Mouse (Mus musculus): ENCODE results near the gene Dph3. TPM values are rescaled to one million over a fixed set of nuclear protein-coding genes. Genes with fewer than 3 reads are reported as not detected.
"Not testable (repeated sequence)": the region's sequence is repeated elsewhere in the genome, so short reads cannot be mapped to it uniquely, and the experiment has no call there.

The Dph3 gene
- polyA plus RNA-seq, 1 experiment from 2014 or later, result 88.2 TPM

- H3K36me3 ChIP-seq, result peaks cover 79% of the 10 kb centered on the region
- 89% methylated on average over 3 of the region's 3 CpGs for WGBS
- no peak overlapping the region for H3K9ac ChIP-seq
Observed at GRCm38 (mm10) chr14:32098951-32099350, 13.4 kb upstream of the Dph3 start.

GRCm38 (mm10) chr14:32097691-32098090, 12.2 kb upstream of the Dph3 start:
- H3K27ac ChIP-seq, result no peak overlapping the region
- no peaks in the 10 kb centered on the region for H3K27me3 ChIP-seq
- H3K9ac ChIP-seq, result no peak overlapping the region
- no peak overlapping the region for H3K4me2 ChIP-seq (replicated peaks)
- H3K4me3 ChIP-seq, result no peak overlapping the region
- peaks cover 84% of the 10 kb centered on the region for H3K36me3 ChIP-seq
- H3K9me3 ChIP-seq, result no peaks in the 10 kb centered on the region
- no peaks in the 10 kb centered on the region for H3K4me1 ChIP-seq
- 91% methylated on average over 7 of the region's 7 CpGs for WGBS
- ATAC-seq (ENCODE audit: low FRiP score, low read depth), result no peak

More at GRCm38 (mm10) chr14:32098951-32099350, 13.4 kb upstream of the Dph3 start:
- no peak overlapping the region for H3K4me2 ChIP-seq (replicated peaks)
- no peaks in the 10 kb centered on the region for H3K4me1 ChIP-seq
- no peak overlapping the region for H3K27ac ChIP-seq
- H3K9me3 ChIP-seq, result no peaks in the 10 kb centered on the region
- H3K4me3 ChIP-seq, result no peak overlapping the region
- no peak for ATAC-seq (ENCODE audit: low FRiP score, low read depth)
- H3K27me3 ChIP-seq, result no peaks in the 10 kb centered on the region

- Histone ChIP-seq H3K9ac (no peak overlapping the region), H3K27ac (no peak overlapping the region), H3K36me3 (peaks cover 83% of the 10 kb centered on the region), H3K27me3 (no peaks in the 10 kb centered on the region), H3K9me3 (no peaks in the 10 kb centered on the region), H3K4me1 (no peaks in the 10 kb centered on the region), H3K4me2 (replicated peaks) (no peak overlapping the region), H3K4me3 (no peak overlapping the region)
- 61% methylated on average over 5 of the region's 5 CpGs for WGBS
- ATAC-seq (ENCODE audit: low FRiP score, low read depth), result no peak
Observed at GRCm38 (mm10) chr14:32096740-32097139, 11.2 kb upstream of the Dph3 start.

GRCm38 (mm10) chr14:32095646-32096045, 10.1 kb upstream of the Dph3 start:
- H3K4me2 ChIP-seq (replicated peaks), result no peak overlapping the region
- no peak overlapping the region for H3K9ac ChIP-seq
- WGBS, result 82% methylated on average over 5 of the region's 5 CpGs
- no peak overlapping the region for H3K27ac ChIP-seq
- no peaks in the 10 kb centered on the region for H3K9me3 ChIP-seq
- H3K27me3 ChIP-seq, result no peaks in the 10 kb centered on the region
- peaks cover 80% of the 10 kb centered on the region for H3K36me3 ChIP-seq
- peaks cover 11% of the 10 kb centered on the region; the same call in 1 of the 2 replicates for H3K4me1 ChIP-seq
- ATAC-seq (ENCODE audit: low FRiP score, low read depth), result no peak
- H3K4me3 ChIP-seq, result no peak overlapping the region

GRCm38 (mm10) chr14:32093500-32094117, 8.1 kb upstream of the Dph3 start:
- ATAC-seq (ENCODE audit: low FRiP score, low read depth), result no peak
- peaks cover 59% of the 10 kb centered on the region for H3K36me3 ChIP-seq

GRCm38 (mm10) chr14:32093018-32093417, 7.5 kb upstream of the Dph3 start:
- Histone ChIP-seq H3K9ac (no peak overlapping the region), H3K4me1 (peaks cover 16% of the 10 kb centered on the region; the same call in 1 of the 2 replicates), H3K27ac (no peak overlapping the region), H3K4me3 (no peak overlapping the region), H3K9me3 (no peaks in the 10 kb centered on the region), H3K4me2 (replicated peaks) (no peak overlapping the region), H3K36me3 (peaks cover 53% of the 10 kb centered on the region), H3K27me3 (no peaks in the 10 kb centered on the region)
- 61% methylated on average over 1 of the region's 1 CpGs for WGBS
- no peak for ATAC-seq (ENCODE audit: low FRiP score, low read depth)

More at GRCm38 (mm10) chr14:32093500-32094117, 8.1 kb upstream of the Dph3 start:
- Histone ChIP-seq H3K27ac (no peak overlapping the region), H3K4me1 (peaks cover 16% of the 10 kb centered on the region; the same call in 1 of the 2 replicates), H3K9me3 (no peaks in the 10 kb centered on the region), H3K27me3 (no peaks in the 10 kb centered on the region), H3K9ac (no peak overlapping the region), H3K4me3 (no peak overlapping the region), H3K4me2 (replicated peaks) (no peak overlapping the region)
- 85% methylated on average over 11 of the region's 11 CpGs for WGBS

- H3K36me3 ChIP-seq, result peaks cover 41% of the 10 kb centered on the region
- no peak overlapping the region for H3K27ac ChIP-seq
- H3K9me3 ChIP-seq, result no peaks in the 10 kb centered on the region
- H3K27me3 ChIP-seq, result no peaks in the 10 kb centered on the region
- no peak overlapping the region for H3K9ac ChIP-seq
- ATAC-seq (ENCODE audit: low FRiP score, low read depth), result no peak
- 66% methylated on average over 4 of the region's 4 CpGs for WGBS
- no peak overlapping the region for H3K4me3 ChIP-seq
- peaks cover 18% of the 10 kb centered on the region; the same call in 1 of the 2 replicates for H3K4me1 ChIP-seq
- H3K4me2 ChIP-seq (replicated peaks), result no peak overlapping the region
Observed at GRCm38 (mm10) chr14:32091704-32092103, 6.2 kb upstream of the Dph3 start.

GRCm38 (mm10) chr14:32091124-32091523, 5.6 kb upstream of the Dph3 start:
- no peaks in the 10 kb centered on the region for H3K9me3 ChIP-seq
- 24% methylated on average over 4 of the region's 4 CpGs for WGBS
- no peak overlapping the region for H3K27ac ChIP-seq
- H3K4me1 ChIP-seq, result peaks cover 21% of the 10 kb centered on the region
- H3K4me2 ChIP-seq (replicated peaks), result no peak overlapping the region
- H3K4me3 ChIP-seq, result no peak overlapping the region
- no peaks in the 10 kb centered on the region for H3K27me3 ChIP-seq
- no peak overlapping the region for H3K9ac ChIP-seq
- ATAC-seq (ENCODE audit: low FRiP score, low read depth), result no peak
- peaks cover 38% of the 10 kb centered on the region for H3K36me3 ChIP-seq

- WGBS, result 90% methylated on average over 7 of the region's 7 CpGs
- H3K4me1 ChIP-seq, result peaks cover 28% of the 10 kb centered on the region
Observed at GRCm38 (mm10) chr14:32087584-32088248, 2.2 kb upstream of the Dph3 start.

GRCm38 (mm10) chr14:32086226-32086625, 697 bp upstream of the Dph3 start:
- H3K4me3 ChIP-seq, result peak overlapping the region; percentile 66
- H3K9ac ChIP-seq, result peak overlapping the region; percentile 69
- peak overlapping the region; percentile 73 for H3K4me2 ChIP-seq (replicated peaks)
- H3K36me3 ChIP-seq, result peaks cover 19% of the 10 kb centered on the region
- H3K27me3 ChIP-seq, result no peaks in the 10 kb centered on the region
- WGBS, result 24% methylated on average over 8 of the region's 8 CpGs
- peak overlapping the region; percentile 76 for H3K27ac ChIP-seq
- H3K9me3 ChIP-seq, result no peaks in the 10 kb centered on the region
- peaks cover 23% of the 10 kb centered on the region for H3K4me1 ChIP-seq
- ATAC-seq (ENCODE audit: low FRiP score, low read depth), result no peak

More at GRCm38 (mm10) chr14:32087584-32088248, 2.2 kb upstream of the Dph3 start:
- H3K4me2 ChIP-seq (replicated peaks); H3K9ac ChIP-seq; H3K27ac ChIP-seq; H3K4me3 ChIP-seq; ATAC-seq (ENCODE audit: low FRiP score, low read depth); H3K9me3 ChIP-seq; H3K27me3 ChIP-seq: not testable (repeated sequence)
- H3K36me3 ChIP-seq, result peaks cover 11% of the 10 kb centered on the region

GRCm38 (mm10) chr14:32084761-32085485, 606 bp downstream of the Dph3 start, which contains the start of gene Oxnad1:
TSS of gene Oxnad1 (plus strand) at chr14:32085374.
- no peaks in the 10 kb centered on the region for H3K9me3 ChIP-seq
- H3K9ac ChIP-seq, result peak within 1 kb of the TSS; percentile 71
- peaks cover 12% of the 10 kb centered on the region for H3K4me1 ChIP-seq
- peak within 1 kb of the TSS; percentile 73 for H3K4me2 ChIP-seq (replicated peaks)
- WGBS, result 2% methylated on average over 22 of the region's 22 CpGs
- peaks cover 26% of the 10 kb centered on the region for H3K36me3 ChIP-seq
- peak within 1 kb of the TSS; percentile 66 for H3K4me3 ChIP-seq
- ATAC-seq (ENCODE audit: low FRiP score, low read depth), result peak; percentile 95
- no peaks in the 10 kb centered on the region for H3K27me3 ChIP-seq
- peak within 1 kb of the TSS; percentile 76 for H3K27ac ChIP-seq

GRCm38 (mm10) chr14:32083466-32083865, 2.1 kb downstream of the Dph3 start:
- ATAC-seq (ENCODE audit: low FRiP score, low read depth), result no peak
- no peak overlapping the region for H3K4me3 ChIP-seq

More at GRCm38 (mm10) chr14:32083466-32083865, 2.1 kb downstream of the Dph3 start:
- peaks cover 12% of the 10 kb centered on the region for H3K4me1 ChIP-seq
- peaks cover 26% of the 10 kb centered on the region for H3K36me3 ChIP-seq
- H3K9me3 ChIP-seq, result no peaks in the 10 kb centered on the region
- no peak overlapping the region for H3K9ac ChIP-seq
- no peak overlapping the region for H3K4me2 ChIP-seq (replicated peaks)
- WGBS, result 87% methylated on average over 2 of the region's 2 CpGs
- no peak overlapping the region for H3K27ac ChIP-seq
- no peaks in the 10 kb centered on the region for H3K27me3 ChIP-seq
